Mouse (Mus musculus): Measurements from ENCODE around the gene Rab6b. TPM values are rescaled to one million over a fixed set of nuclear protein-coding genes. Genes with fewer than 3 reads are reported as not detected.
"Not testable (repeated sequence)": the region's sequence is repeated elsewhere in the genome, so short reads cannot be mapped to it uniquely, and the experiment has no call there.

Rab6b gene
- polyA plus RNA-seq, 1 experiment from 2014 or later = 110 TPM

GRCm38 (mm10) chr9:103082246-103082975 lies 29.2 kb upstream of the Rab6b start:
- no peak for ATAC-seq (replicated peaks)
- no peak overlapping the region for H3K4me2 ChIP-seq
- H3K36me3 ChIP-seq (replicated peaks) = no peaks in the 10 kb centered on the region
- H3K9me3 ChIP-seq = no peaks in the 10 kb centered on the region
- no peak overlapping the region for H3K27ac ChIP-seq
- H3K9ac ChIP-seq = no peak overlapping the region
- peaks cover 3% of the 10 kb centered on the region; the same call in 1 of the 2 replicates for H3K4me1 ChIP-seq
- H3K27me3 ChIP-seq (replicated peaks) = no peaks in the 10 kb centered on the region
- WGBS = 79% methylated on average over 8 of the region's 8 CpGs
- no peak overlapping the region for H3K4me3 ChIP-seq

GRCm38 (mm10) chr9:103083405-103083804 lies 28.2 kb upstream of the Rab6b start:
- WGBS = 60% methylated on average over 3 of the region's 3 CpGs
- ATAC-seq (replicated peaks) = no peak
- Histone ChIP-seq H3K9ac (no peak overlapping the region), H3K9me3 (no peaks in the 10 kb centered on the region), H3K4me1 (peaks cover 3% of the 10 kb centered on the region; the same call in 1 of the 2 replicates), H3K4me2 (no peak overlapping the region), H3K36me3 (replicated peaks) (no peaks in the 10 kb centered on the region), H3K4me3 (no peak overlapping the region), H3K27me3 (replicated peaks) (no peaks in the 10 kb centered on the region), H3K27ac (no peak overlapping the region)

- ATAC-seq (replicated peaks) = no peak
- H3K4me1 ChIP-seq = peaks cover 3% of the 10 kb centered on the region; the same call in 1 of the 2 replicates
- H3K9ac ChIP-seq = no peak overlapping the region
- no peaks in the 10 kb centered on the region for H3K27me3 ChIP-seq (replicated peaks)
- WGBS = 86% methylated on average over 6 of the region's 6 CpGs
- H3K27ac ChIP-seq = no peak overlapping the region
- no peak overlapping the region for H3K4me2 ChIP-seq
- no peaks in the 10 kb centered on the region for H3K9me3 ChIP-seq
- H3K36me3 ChIP-seq (replicated peaks) = no peaks in the 10 kb centered on the region
- H3K4me3 ChIP-seq = no peak overlapping the region
Observed at GRCm38 (mm10) chr9:103086736-103087135, 24.9 kb upstream of the Rab6b start.

- ATAC-seq (replicated peaks) = no peak
- WGBS = 67% methylated on average over 8 of the region's 8 CpGs
- no peak overlapping the region for H3K4me2 ChIP-seq
- no peak overlapping the region for H3K27ac ChIP-seq
- H3K9me3 ChIP-seq = no peaks in the 10 kb centered on the region
- H3K27me3 ChIP-seq (replicated peaks) = no peaks in the 10 kb centered on the region
- H3K4me1 ChIP-seq = peaks cover 7% of the 10 kb centered on the region
- H3K9ac ChIP-seq = no peak overlapping the region
- H3K4me3 ChIP-seq = no peak overlapping the region
- no peaks in the 10 kb centered on the region for H3K36me3 ChIP-seq (replicated peaks)
Observed at GRCm38 (mm10) chr9:103087301-103087700, 24.3 kb upstream of the Rab6b start.

- Histone ChIP-seq H3K4me3 (no peak overlapping the region), H3K36me3 (replicated peaks) (no peaks in the 10 kb centered on the region), H3K4me1 (peaks cover 9% of the 10 kb centered on the region), H3K4me2 (no peak overlapping the region), H3K9me3 (no peaks in the 10 kb centered on the region), H3K27me3 (replicated peaks) (no peaks in the 10 kb centered on the region), H3K9ac (no peak overlapping the region), H3K27ac (no peak overlapping the region)
- ATAC-seq (replicated peaks) = no peak
- WGBS = 18% methylated on average over 2 of the region's 2 CpGs
Observed at GRCm38 (mm10) chr9:103088661-103089060, 22.9 kb upstream of the Rab6b start.

- no peaks in the 10 kb centered on the region for H3K9me3 ChIP-seq
- no peak overlapping the region for H3K4me3 ChIP-seq
- no peak for ATAC-seq (replicated peaks)
- no peaks in the 10 kb centered on the region for H3K36me3 ChIP-seq (replicated peaks)
- H3K27ac ChIP-seq = no peak overlapping the region
- no peak overlapping the region for H3K4me2 ChIP-seq
- H3K4me1 ChIP-seq = peaks cover 9% of the 10 kb centered on the region
- 84% methylated on average over 9 of the region's 9 CpGs for WGBS
- H3K9ac ChIP-seq = no peak overlapping the region
- H3K27me3 ChIP-seq (replicated peaks) = no peaks in the 10 kb centered on the region
Observed at GRCm38 (mm10) chr9:103090116-103090875, 21.3 kb upstream of the Rab6b start.

GRCm38 (mm10) chr9:103091039-103091883 lies 20.3 kb upstream of the Rab6b start:
- Histone ChIP-seq H3K27ac (no peak overlapping the region), H3K4me2 (no peak overlapping the region), H3K9ac (no peak overlapping the region), H3K36me3 (replicated peaks) (no peaks in the 10 kb centered on the region), H3K4me1 (peaks cover 9% of the 10 kb centered on the region), H3K9me3 (no peaks in the 10 kb centered on the region), H3K27me3 (replicated peaks) (no peaks in the 10 kb centered on the region), H3K4me3 (no peak overlapping the region)
- WGBS = 82% methylated on average over 16 of the region's 16 CpGs
- ATAC-seq (replicated peaks) = no peak

GRCm38 (mm10) chr9:103092248-103092647 lies 19.3 kb upstream of the Rab6b start:
- no peaks in the 10 kb centered on the region for H3K27me3 ChIP-seq (replicated peaks)
- peaks cover 9% of the 10 kb centered on the region for H3K4me1 ChIP-seq
- under 1% methylated on average over 19 of the region's 19 CpGs for WGBS
- H3K36me3 ChIP-seq (replicated peaks) = no peaks in the 10 kb centered on the region
- peak overlapping the region; percentile 59 for H3K9ac ChIP-seq
- peak; percentile 93 for ATAC-seq (replicated peaks)
- H3K27ac ChIP-seq = peak overlapping the region; percentile 18; the same call in 1 of the 2 replicates
- peak overlapping the region; percentile 91 for H3K4me2 ChIP-seq
- no peaks in the 10 kb centered on the region for H3K9me3 ChIP-seq
- H3K4me3 ChIP-seq = peak overlapping the region; percentile 51

- WGBS = 88% methylated on average over 3 of the region's 3 CpGs
- Histone ChIP-seq H3K9me3 (no peaks in the 10 kb centered on the region), H3K4me2 (no peak overlapping the region), H3K4me3 (no peak overlapping the region), H3K4me1 (peaks cover 9% of the 10 kb centered on the region), H3K27me3 (replicated peaks) (no peaks in the 10 kb centered on the region), H3K9ac (no peak overlapping the region), H3K36me3 (replicated peaks) (no peaks in the 10 kb centered on the region), H3K27ac (no peak overlapping the region)
- ATAC-seq (replicated peaks) = no peak
Observed at GRCm38 (mm10) chr9:103093681-103094080, 17.9 kb upstream of the Rab6b start.

GRCm38 (mm10) chr9:103108341-103108798 lies 3.2 kb upstream of the Rab6b start:
- Histone ChIP-seq H3K4me3 (peak overlapping the region; percentile 42), H3K27ac (peak overlapping the region; percentile 60; the same call in 1 of the 2 replicates), H3K4me2 (peak overlapping the region; percentile 51), H3K4me1 (peaks cover 24% of the 10 kb centered on the region)
- not testable (repeated sequence) for H3K9me3 ChIP-seq; H3K9ac ChIP-seq; H3K27me3 ChIP-seq (replicated peaks); H3K36me3 ChIP-seq (replicated peaks)
- WGBS = 32% methylated on average over 10 of the region's 14 CpGs
- ATAC-seq (replicated peaks) = peak; percentile 35

- Histone ChIP-seq H3K36me3 (replicated peaks) (no peaks in the 10 kb centered on the region), H3K27ac (peak overlapping the region; percentile 53), H3K4me1 (peaks cover 32% of the 10 kb centered on the region), H3K9ac (peak overlapping the region; percentile 21; the same call in 1 of the 2 replicates), H3K27me3 (replicated peaks) (no peaks in the 10 kb centered on the region), H3K9me3 (no peaks in the 10 kb centered on the region), H3K4me3 (peak overlapping the region; percentile 42), H3K4me2 (peak overlapping the region; percentile 51)
- WGBS = 34% methylated on average over 18 of the region's 18 CpGs
- ATAC-seq (replicated peaks) = no peak
Observed at GRCm38 (mm10) chr9:103108943-103109670, 2.5 kb upstream of the Rab6b start.
